Mouse (Mus musculus) neural tube, embryonic 13.5 days (tissue): Measurements from ENCODE around the gene Pafah1b2. TPM values are rescaled to one million over a fixed set of nuclear protein-coding genes. Genes with fewer than 3 reads are reported as not detected.

ENCODE experiments used
- ATAC-seq: fragments of 200-750 bp; cut with Nextera tagmentation; 2 replicates; pipeline ENCODE4 v1.8.0; 2017; ENCODE audit warnings: low read depth, mild to moderate bottlenecking, moderate TSS enrichment, moderate library complexity
- H3K27ac ChIP-seq: fragments of 300-500 bp; sonication (generic); replicated peaks from 2 replicates; pipeline ENCODE4 v1.5.1; 2015; ENCODE audit warnings: moderate library complexity, mild to moderate bottlenecking, inconsistent platforms
- H3K27me3 ChIP-seq: fragments of 300-500 bp; sonication (generic); 2 replicates; pipeline ENCODE4 v1.6.1; 2015; ENCODE audit warnings: mild to moderate bottlenecking, inconsistent platforms
- H3K36me3 ChIP-seq: fragments of 300-500 bp; sonication (generic); 2 replicates; pipeline ENCODE4 v1.6.1; 2015; ENCODE audit warnings: mild to moderate bottlenecking, inconsistent platforms
- H3K4me1 ChIP-seq: fragments of 300-500 bp; sonication (generic); replicated peaks from 2 replicates; pipeline ENCODE4 v1.6.1; 2015; ENCODE audit warnings: inconsistent platforms
- H3K4me2 ChIP-seq: fragments of 300-500 bp; sonication (generic); 2 replicates; pipeline ENCODE4 v1.6.1; 2015; ENCODE audit warnings: inconsistent platforms, mild to moderate bottlenecking, moderate library complexity
- H3K4me3 ChIP-seq: fragments of 300-500 bp; sonication (generic); 2 replicates; pipeline ENCODE4 v1.5.1; 2015; ENCODE audit warnings: mild to moderate bottlenecking, inconsistent platforms
- H3K9ac ChIP-seq: fragments of 300-500 bp; sonication (generic); 2 replicates; pipeline ENCODE4 v1.6.1; 2015; ENCODE audit warnings: moderate library complexity, mild to moderate bottlenecking, inconsistent platforms
- H3K9me3 ChIP-seq: fragments of 300-500 bp; sonication (generic); 2 replicates; pipeline ENCODE4 v1.6.1; 2016; ENCODE audit warnings: inconsistent platforms
- WGBS: fragments of 180-500 bp; shearing (Covaris S2); methylation state at CpG from one replicate; pipeline ENCODE4 v1.1.7; 2015; 5-methylcytosine and 5-hydroxymethylcytosine counted together
- polyA plus RNA-seq: library from polyadenylated mRNA; unstranded; fragments of >200 nt; fragmentation: Nextera tagmentation; extraction: Ambion mirVana; gene quantifications from 2 replicates; pipeline ENCODE4 v1.2.1, GENCODE M21; 2015

Gene Pafah1b2
- polyA plus RNA-seq, 1 experiment from 2014 or later = 282 TPM

GRCm38 (mm10) chr9:45945721-45946120, 66.8 kb downstream of the Pafah1b2 start:
- Histone ChIP-seq H3K9me3 (no peaks in the 10 kb centered on the region), H3K27ac (no peak overlapping the region), H3K9ac (no peak overlapping the region), H3K4me1 (no peaks in the 10 kb centered on the region), H3K36me3 (peaks cover 99% of the 10 kb centered on the region), H3K4me3 (no peak overlapping the region), H3K27me3 (no peaks in the 10 kb centered on the region), H3K4me2 (no peak overlapping the region)
- ATAC-seq = no peak
- WGBS = 90% methylated on average over 13 of the region's 13 CpGs

GRCm38 (mm10) chr9:45944506-45945400, 67.7 kb downstream of the Pafah1b2 start:
- Histone ChIP-seq H3K4me2 (no peak overlapping the region), H3K27me3 (no peaks in the 10 kb centered on the region), H3K36me3 (peaks cover 94% of the 10 kb centered on the region), H3K9me3 (no peaks in the 10 kb centered on the region), H3K4me1 (no peaks in the 10 kb centered on the region), H3K9ac (no peak overlapping the region), H3K27ac (no peak overlapping the region), H3K4me3 (no peak overlapping the region)
- 88% methylated on average over 13 of the region's 13 CpGs for WGBS
- ATAC-seq = no peak

GRCm38 (mm10) chr9:45943628-45944505, 68.6 kb downstream of the Pafah1b2 start:
- WGBS = 91% methylated on average over 8 of the region's 8 CpGs
- H3K9me3 ChIP-seq = no peaks in the 10 kb centered on the region
- no peak overlapping the region for H3K4me3 ChIP-seq
- no peaks in the 10 kb centered on the region for H3K27me3 ChIP-seq
- ATAC-seq = no peak
- H3K4me2 ChIP-seq = no peak overlapping the region
- H3K9ac ChIP-seq = no peak overlapping the region
- no peak overlapping the region for H3K27ac ChIP-seq
- peaks cover 94% of the 10 kb centered on the region for H3K36me3 ChIP-seq
- H3K4me1 ChIP-seq = no peaks in the 10 kb centered on the region

GRCm38 (mm10) chr9:45942916-45943315, 69.6 kb downstream of the Pafah1b2 start:
- Histone ChIP-seq H3K36me3 (peaks cover 94% of the 10 kb centered on the region), H3K27me3 (no peaks in the 10 kb centered on the region), H3K4me1 (no peaks in the 10 kb centered on the region), H3K4me2 (no peak overlapping the region), H3K9ac (no peak overlapping the region), H3K9me3 (no peaks in the 10 kb centered on the region), H3K27ac (no peak overlapping the region), H3K4me3 (no peak overlapping the region)
- 91% methylated on average over 8 of the region's 8 CpGs for WGBS
- ATAC-seq = no peak

- no peaks in the 10 kb centered on the region for H3K27me3 ChIP-seq
- no peak overlapping the region for H3K9ac ChIP-seq
- no peak for ATAC-seq
- H3K27ac ChIP-seq = no peak overlapping the region
- no peak overlapping the region for H3K4me2 ChIP-seq
- WGBS = 92% methylated on average over 16 of the region's 16 CpGs
- H3K36me3 ChIP-seq = peaks cover 91% of the 10 kb centered on the region
- no peaks in the 10 kb centered on the region for H3K4me1 ChIP-seq
- no peaks in the 10 kb centered on the region for H3K9me3 ChIP-seq
- no peak overlapping the region for H3K4me3 ChIP-seq
Observed at GRCm38 (mm10) chr9:45942464-45942863, 70.0 kb downstream of the Pafah1b2 start.

GRCm38 (mm10) chr9:45941329-45941888, 71.1 kb downstream of the Pafah1b2 start:
- no peak overlapping the region for H3K4me2 ChIP-seq
- no peak overlapping the region for H3K4me3 ChIP-seq
- no peak overlapping the region for H3K9ac ChIP-seq
- H3K27me3 ChIP-seq = no peaks in the 10 kb centered on the region
- H3K27ac ChIP-seq = no peak overlapping the region
- WGBS = 53% methylated on average over 17 of the region's 18 CpGs
- H3K9me3 ChIP-seq = no peaks in the 10 kb centered on the region
- no peaks in the 10 kb centered on the region for H3K4me1 ChIP-seq
- peaks cover 81% of the 10 kb centered on the region for H3K36me3 ChIP-seq
- ATAC-seq = no peak

GRCm38 (mm10) chr9:45939794-45940193, 72.7 kb downstream of the Pafah1b2 start:
- H3K27ac ChIP-seq = no peak overlapping the region
- H3K9ac ChIP-seq = no peak overlapping the region
- no peak overlapping the region for H3K4me2 ChIP-seq
- peaks cover 65% of the 10 kb centered on the region for H3K36me3 ChIP-seq
- no peak overlapping the region for H3K4me3 ChIP-seq
- no peaks in the 10 kb centered on the region for H3K9me3 ChIP-seq
- H3K27me3 ChIP-seq = 0 out of 2 replicates have a peak, but pooled peaks cover 3% of the 10 kb centered on the region
- 93% methylated on average over 6 of the region's 6 CpGs for WGBS
- no peak for ATAC-seq
- peaks cover 5% of the 10 kb centered on the region for H3K4me1 ChIP-seq

GRCm38 (mm10) chr9:45938952-45939637, 73.4 kb downstream of the Pafah1b2 start:
- H3K27me3 ChIP-seq = 0 out of 2 replicates have a peak, but pooled peaks cover 3% of the 10 kb centered on the region
- 86% methylated on average over 15 of the region's 15 CpGs for WGBS
- no peak for ATAC-seq
- H3K27ac ChIP-seq = no peak overlapping the region
- no peaks in the 10 kb centered on the region for H3K9me3 ChIP-seq
- H3K4me2 ChIP-seq = no peak overlapping the region
- no peak overlapping the region for H3K9ac ChIP-seq
- H3K4me3 ChIP-seq = no peak overlapping the region
- H3K36me3 ChIP-seq = peaks cover 58% of the 10 kb centered on the region
- peaks cover 5% of the 10 kb centered on the region for H3K4me1 ChIP-seq

- H3K4me1 ChIP-seq = peaks cover 5% of the 10 kb centered on the region
- H3K36me3 ChIP-seq = peaks cover 49% of the 10 kb centered on the region
- H3K27ac ChIP-seq = no peak overlapping the region
- H3K27me3 ChIP-seq = 0 out of 2 replicates have a peak, but pooled peaks cover 3% of the 10 kb centered on the region
- H3K4me3 ChIP-seq = no peak overlapping the region
- no peaks in the 10 kb centered on the region for H3K9me3 ChIP-seq
- WGBS = 90% methylated on average over 8 of the region's 8 CpGs
- no peak overlapping the region for H3K4me2 ChIP-seq
- H3K9ac ChIP-seq = no peak overlapping the region
- no peak for ATAC-seq
Observed at GRCm38 (mm10) chr9:45938088-45938487, 74.4 kb downstream of the Pafah1b2 start.

GRCm38 (mm10) chr9:45936883-45937282, 75.6 kb downstream of the Pafah1b2 start:
- H3K9me3 ChIP-seq = no peaks in the 10 kb centered on the region
- no peak overlapping the region for H3K4me2 ChIP-seq
- ATAC-seq = peak; percentile 67; the same call in 1 of the 2 replicates
- 0 out of 2 replicates have a peak, but pooled peaks cover 3% of the 10 kb centered on the region for H3K27me3 ChIP-seq
- peaks cover 41% of the 10 kb centered on the region for H3K36me3 ChIP-seq
- no peak overlapping the region for H3K27ac ChIP-seq
- H3K4me1 ChIP-seq = peaks cover 5% of the 10 kb centered on the region
- H3K9ac ChIP-seq = no peak overlapping the region
- no peak overlapping the region for H3K4me3 ChIP-seq
- 29% methylated on average over 3 of the region's 3 CpGs for WGBS

GRCm38 (mm10) chr9:45935628-45936210, 76.8 kb downstream of the Pafah1b2 start, which contains the start of gene Tagln:
Gene Tagln, minus strand, starts transcription at chr9:45936058.
- H3K4me3 ChIP-seq = peak within 1 kb of the TSS; percentile 21
- no peaks in the 10 kb centered on the region for H3K9me3 ChIP-seq
- H3K36me3 ChIP-seq = peaks cover 40% of the 10 kb centered on the region
- peaks cover 5% of the 10 kb centered on the region for H3K4me1 ChIP-seq
- H3K27me3 ChIP-seq = 0 out of 2 replicates have a peak, but pooled peaks cover 3% of the 10 kb centered on the region
- WGBS = 13% methylated on average over 21 of the region's 21 CpGs
- H3K9ac ChIP-seq = peak within 1 kb of the TSS; percentile 35; the same call in 1 of the 2 replicates
- H3K4me2 ChIP-seq = peak within 1 kb of the TSS; percentile 43
- no peak within 1 kb of the TSS for H3K27ac ChIP-seq
- ATAC-seq = peak; percentile 40
